Mouse (Mus musculus) neural tube, embryonic 15.5 days (tissue): ENCODE results near the gene Erich3. TPM values are rescaled to one million over a fixed set of nuclear protein-coding genes. Genes with fewer than 3 reads are reported as not detected.

ENCODE experiments used
- ATAC-seq: fragments of 200-750 bp; cut with Nextera tagmentation; 2 replicates; pipeline ENCODE4 v1.8.0; 2017; ENCODE audit warnings: mild to moderate bottlenecking, moderate TSS enrichment, moderate library complexity; ENCODE audit not compliant: low FRiP score
- H3K27ac ChIP-seq: fragments of 300-500 bp; sonication (generic); replicated peaks from 2 replicates; pipeline ENCODE4 v1.5.1; 2015; ENCODE audit warnings: mild to moderate bottlenecking, inconsistent platforms
- H3K27me3 ChIP-seq: fragments of 300-500 bp; sonication (generic); replicated peaks from 2 replicates; pipeline ENCODE4 v1.6.1; 2015; ENCODE audit warnings: inconsistent platforms
- H3K36me3 ChIP-seq: fragments of 300-500 bp; sonication (generic); 2 replicates; pipeline ENCODE4 v1.6.1; 2015; ENCODE audit warnings: inconsistent platforms
- H3K4me1 ChIP-seq: fragments of 300-500 bp; sonication (generic); 2 replicates; pipeline ENCODE4 v1.6.1; 2015; ENCODE audit warnings: inconsistent platforms
- H3K4me2 ChIP-seq: fragments of 300-500 bp; sonication (generic); 2 replicates; pipeline ENCODE4 v1.6.1; 2015; ENCODE audit warnings: inconsistent platforms, mild to moderate bottlenecking, moderate library complexity
- H3K4me3 ChIP-seq: fragments of 300-500 bp; sonication (generic); replicated peaks from 2 replicates; pipeline ENCODE4 v1.5.1; 2015; ENCODE audit warnings: mild to moderate bottlenecking, inconsistent platforms
- H3K9ac ChIP-seq: fragments of 300-500 bp; sonication (generic); replicated peaks from 2 replicates; pipeline ENCODE4 v1.6.1; 2015; ENCODE audit warnings: mild to moderate bottlenecking, inconsistent platforms
- H3K9me3 ChIP-seq: fragments of 300-500 bp; sonication (generic); replicated peaks from 2 replicates; pipeline ENCODE4 v1.6.1; 2016; ENCODE audit warnings: inconsistent platforms
- WGBS: fragments of 180-500 bp; shearing (Covaris S2); methylation state at CpG from one replicate; pipeline ENCODE4 v1.1.7; 2015; ENCODE audit warnings: mixed read lengths; 5-methylcytosine and 5-hydroxymethylcytosine counted together
- polyA plus RNA-seq: library from polyadenylated mRNA; unstranded; fragments of >200 nt; fragmentation: Nextera tagmentation; extraction: Ambion mirVana; gene quantifications from 2 replicates; pipeline ENCODE4 v1.2.1, GENCODE M21; 2015

Gene Erich3
- polyA plus RNA-seq, 1 experiment from 2014 or later = 1.9 TPM

DNA sequence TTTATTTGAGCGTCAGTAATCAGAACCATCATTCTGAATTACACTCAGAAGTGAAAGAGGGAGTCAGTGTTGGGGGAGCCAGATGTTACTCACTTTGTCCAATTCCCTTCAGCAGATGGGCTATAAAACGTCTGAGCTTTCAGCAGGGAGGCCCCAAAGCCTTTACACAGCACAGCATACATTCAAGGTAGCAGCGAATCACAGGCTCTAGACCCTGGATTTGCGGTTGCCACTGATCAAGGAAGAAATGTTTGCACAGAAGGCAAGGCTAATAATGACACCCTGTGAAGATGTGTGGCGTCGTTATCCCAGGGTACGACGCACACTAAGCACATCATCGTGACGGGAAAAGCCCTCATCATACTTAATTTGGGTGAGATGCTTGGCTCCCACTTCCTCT, 67.8 kb downstream of the Erich3 start:
- peak; percentile 68; the same call in 1 of the 2 replicates for ATAC-seq
- no peaks in the 10 kb centered on the region for H3K9me3 ChIP-seq
- no peak overlapping the region for H3K9ac ChIP-seq
- H3K4me2 ChIP-seq = no peak overlapping the region
- 44% methylated on average over 10 of the region's 10 CpGs for WGBS
- no peak overlapping the region for H3K27ac ChIP-seq
- H3K4me1 ChIP-seq = no peaks in the 10 kb centered on the region
- no peak overlapping the region for H3K4me3 ChIP-seq
- no peaks in the 10 kb centered on the region for H3K27me3 ChIP-seq
- no peaks in the 10 kb centered on the region for H3K36me3 ChIP-seq

DNA sequence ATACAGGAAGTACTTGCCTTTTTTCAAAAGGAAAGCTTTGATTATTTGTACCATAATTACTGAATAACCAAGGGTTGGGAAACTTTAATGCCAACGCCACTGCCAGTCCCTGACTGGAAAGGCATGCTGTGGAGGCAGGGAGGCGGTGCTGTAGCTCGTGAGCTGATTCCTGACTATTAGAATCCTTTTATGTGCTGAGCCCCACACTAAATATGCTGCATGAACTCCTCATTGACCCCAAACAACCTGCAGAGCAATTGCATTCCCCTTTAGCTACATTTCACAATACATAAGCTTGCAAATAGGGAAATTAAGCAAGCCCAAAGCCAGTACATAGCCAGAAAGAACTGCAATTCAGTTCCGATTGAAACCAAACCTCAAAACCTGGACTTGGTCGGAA, 77.8 kb downstream of the Erich3 start:
- H3K4me1 ChIP-seq = no peaks in the 10 kb centered on the region
- no peak overlapping the region for H3K27ac ChIP-seq
- H3K27me3 ChIP-seq = no peaks in the 10 kb centered on the region
- H3K9me3 ChIP-seq = no peaks in the 10 kb centered on the region
- no peak overlapping the region for H3K4me2 ChIP-seq
- ATAC-seq = no peak
- H3K4me3 ChIP-seq = no peak overlapping the region
- H3K36me3 ChIP-seq = no peaks in the 10 kb centered on the region
- WGBS = 53% methylated on average over 5 of the region's 5 CpGs
- no peak overlapping the region for H3K9ac ChIP-seq

DNA sequence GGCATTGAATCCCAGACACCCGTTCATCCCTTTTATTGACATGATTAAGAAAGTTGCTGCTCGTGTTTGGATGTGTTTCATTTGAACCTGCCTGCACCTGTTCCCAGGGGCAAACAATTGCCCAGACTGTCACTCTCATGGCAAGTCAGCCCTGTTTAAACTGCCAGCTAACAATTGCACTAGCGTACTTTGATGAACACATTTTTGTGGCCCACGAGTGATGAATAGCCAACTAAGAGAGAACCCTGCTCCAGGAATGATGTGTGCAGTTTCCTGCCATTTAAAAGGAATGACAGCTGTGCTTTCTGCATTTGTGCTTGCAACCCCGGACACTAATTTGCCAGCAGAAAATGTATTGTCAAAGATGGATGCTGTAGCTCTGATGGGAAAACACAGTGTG, 79.3 kb downstream of the Erich3 start:
- Histone ChIP-seq H3K27ac (no peak overlapping the region), H3K36me3 (no peaks in the 10 kb centered on the region), H3K9me3 (no peaks in the 10 kb centered on the region), H3K4me2 (no peak overlapping the region), H3K4me1 (no peaks in the 10 kb centered on the region), H3K4me3 (no peak overlapping the region), H3K27me3 (no peaks in the 10 kb centered on the region), H3K9ac (no peak overlapping the region)
- WGBS = 36% methylated on average over 5 of the region's 5 CpGs
- no peak for ATAC-seq

DNA sequence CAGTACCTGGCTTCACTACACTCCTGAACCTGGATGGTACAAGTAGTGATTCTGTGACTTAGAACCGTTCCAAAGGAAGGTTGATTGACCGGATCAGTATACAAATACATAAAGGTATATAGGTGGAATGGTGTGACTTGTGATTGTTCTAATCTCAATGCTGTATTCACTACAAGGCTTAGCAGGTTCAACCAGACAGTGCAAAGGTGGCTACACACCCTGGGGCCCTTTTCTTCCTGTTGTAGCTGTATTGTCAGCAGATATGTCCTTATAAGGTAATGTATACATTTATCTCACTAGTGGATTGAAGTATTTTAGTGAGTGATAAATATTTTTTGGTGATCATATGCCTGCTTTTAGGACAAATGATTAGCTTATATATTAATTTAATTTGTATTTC, 80.7 kb downstream of the Erich3 start:
- Histone ChIP-seq H3K4me1 (no peaks in the 10 kb centered on the region), H3K4me2 (no peak overlapping the region), H3K27me3 (no peaks in the 10 kb centered on the region), H3K36me3 (no peaks in the 10 kb centered on the region), H3K9me3 (no peaks in the 10 kb centered on the region), H3K27ac (no peak overlapping the region), H3K9ac (no peak overlapping the region), H3K4me3 (no peak overlapping the region)
- 96% methylated on average over 2 of the region's 2 CpGs for WGBS
- ATAC-seq = no peak

DNA sequence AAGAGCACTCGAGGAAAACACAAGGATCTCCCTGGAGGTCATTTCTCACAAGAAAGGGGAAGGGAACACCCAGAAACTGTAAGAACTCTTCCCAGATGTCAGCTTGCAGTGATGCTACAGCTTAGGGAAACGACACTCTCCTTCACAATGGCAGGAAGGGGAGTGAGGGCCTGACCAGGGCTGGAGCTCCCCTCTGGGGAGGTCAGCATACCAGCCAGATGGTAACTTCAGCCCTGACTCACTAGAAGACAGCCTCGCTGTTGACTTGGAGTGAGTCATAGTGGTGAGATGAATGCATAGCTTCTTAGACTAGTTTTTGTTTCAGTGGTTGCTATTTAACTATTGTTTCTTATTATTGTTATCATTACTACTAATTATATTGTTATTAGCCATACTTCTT, 90.8 kb downstream of the Erich3 start:
- Histone ChIP-seq H3K27ac (no peak overlapping the region), H3K4me3 (no peak overlapping the region), H3K4me1 (peaks cover 6% of the 10 kb centered on the region), H3K4me2 (no peak overlapping the region), H3K27me3 (no peaks in the 10 kb centered on the region), H3K9ac (no peak overlapping the region), H3K36me3 (no peaks in the 10 kb centered on the region), H3K9me3 (no peaks in the 10 kb centered on the region)
- WGBS = 59% methylated on average over 3 of the region's 3 CpGs
- ATAC-seq = no peak

DNA sequence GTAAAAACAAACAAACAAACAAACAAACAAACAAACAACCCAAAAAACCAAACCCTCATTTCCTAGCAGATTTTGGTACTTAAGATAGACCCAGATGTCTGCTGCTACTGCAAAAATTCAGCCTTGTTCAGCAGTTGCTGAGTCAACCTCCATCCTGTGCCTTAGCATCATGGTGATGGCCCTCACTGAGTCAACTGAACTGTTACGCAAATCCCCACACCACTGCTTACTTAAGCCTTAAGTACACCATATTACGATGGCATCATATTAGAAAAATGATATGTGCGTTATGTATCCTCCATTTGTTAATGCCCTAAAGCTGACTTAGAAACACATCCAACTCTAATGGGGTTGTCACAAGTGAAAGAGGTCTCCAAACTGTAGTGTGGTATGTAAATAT, 91.6 kb downstream of the Erich3 start:
- 97% methylated on average over 3 of the region's 3 CpGs for WGBS
- no peak for ATAC-seq
- Histone ChIP-seq H3K9ac (no peak overlapping the region), H3K4me1 (peaks cover 6% of the 10 kb centered on the region), H3K36me3 (no peaks in the 10 kb centered on the region), H3K4me2 (no peak overlapping the region), H3K4me3 (no peak overlapping the region), H3K9me3 (no peaks in the 10 kb centered on the region), H3K27me3 (no peaks in the 10 kb centered on the region), H3K27ac (no peak overlapping the region)

DNA sequence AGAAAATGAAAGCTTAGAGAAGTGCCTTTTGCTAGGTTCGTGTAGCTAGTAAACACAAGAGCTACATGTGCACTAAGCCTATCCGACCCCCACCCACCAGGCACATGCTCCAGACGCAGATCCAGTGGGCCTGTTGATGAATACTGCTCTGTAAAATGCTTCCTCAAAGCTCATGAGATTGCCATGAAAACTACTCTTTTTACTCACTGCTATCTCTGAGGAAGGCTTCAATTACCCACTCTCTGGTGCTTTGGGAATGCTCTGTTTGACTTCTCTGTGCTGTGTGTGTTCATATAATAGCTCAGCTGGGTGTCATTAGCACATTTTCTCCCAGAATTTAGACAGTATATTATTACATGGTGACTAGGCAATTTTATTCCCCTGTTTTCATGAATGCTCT, 94.4 kb downstream of the Erich3 start:
- Histone ChIP-seq H3K27me3 (no peaks in the 10 kb centered on the region), H3K4me2 (no peak overlapping the region), H3K4me1 (peaks cover 6% of the 10 kb centered on the region), H3K27ac (no peak overlapping the region), H3K4me3 (no peak overlapping the region), H3K9me3 (no peaks in the 10 kb centered on the region), H3K36me3 (no peaks in the 10 kb centered on the region), H3K9ac (no peak overlapping the region)
- 38% methylated on average over 3 of the region's 3 CpGs for WGBS
- peak; percentile 70 for ATAC-seq

DNA sequence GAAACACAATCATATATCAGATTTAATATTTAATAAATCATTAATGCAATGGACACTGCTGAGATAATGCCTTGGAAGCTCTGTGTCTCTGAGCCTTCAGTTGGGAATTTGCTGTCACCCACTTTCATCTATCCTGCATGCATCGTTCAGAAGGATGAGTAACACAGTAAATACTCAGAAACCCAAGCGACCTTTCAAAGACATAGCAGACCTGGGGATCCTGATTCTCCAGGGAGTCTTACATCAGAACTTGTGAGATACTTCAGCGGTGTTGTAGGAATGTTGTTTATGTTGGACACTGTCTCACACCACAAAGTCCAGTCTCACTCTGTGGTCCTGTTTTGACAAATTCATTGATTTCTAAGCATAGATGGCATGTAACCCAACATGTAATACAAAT, 97.4 kb downstream of the Erich3 start:
- no peak overlapping the region for H3K27ac ChIP-seq
- no peak overlapping the region for H3K4me3 ChIP-seq
- H3K9me3 ChIP-seq = no peaks in the 10 kb centered on the region
- no peaks in the 10 kb centered on the region for H3K36me3 ChIP-seq
- H3K27me3 ChIP-seq = no peaks in the 10 kb centered on the region
- WGBS = 79% methylated on average over 3 of the region's 3 CpGs
- no peak overlapping the region for H3K4me2 ChIP-seq
- peaks cover 6% of the 10 kb centered on the region for H3K4me1 ChIP-seq
- ATAC-seq = no peak
- no peak overlapping the region for H3K9ac ChIP-seq

DNA sequence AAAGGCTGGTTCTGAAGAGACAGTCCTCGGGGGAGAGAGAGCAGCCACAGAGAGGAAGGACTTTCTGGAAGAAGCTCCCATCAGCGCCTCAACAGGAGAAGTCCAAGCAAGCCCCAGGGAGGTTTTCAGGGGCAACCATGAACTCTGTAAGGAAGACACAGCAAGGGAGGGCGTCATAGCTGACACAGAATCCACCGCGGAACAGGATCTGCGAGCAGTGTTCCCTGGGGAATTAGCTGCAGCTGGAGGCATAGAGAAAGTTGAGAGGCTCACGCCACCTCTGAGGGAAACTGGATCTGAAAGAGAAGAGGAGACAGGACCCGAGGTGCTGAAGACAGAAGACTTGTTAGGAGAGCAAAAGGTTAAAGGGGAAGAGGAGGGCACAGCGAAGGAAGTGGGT, 99.7 kb downstream of the Erich3 start:
- no peak overlapping the region for H3K4me3 ChIP-seq
- H3K27ac ChIP-seq = no peak overlapping the region
- H3K27me3 ChIP-seq = no peaks in the 10 kb centered on the region
- no peak for ATAC-seq
- no peak overlapping the region for H3K9ac ChIP-seq
- no peaks in the 10 kb centered on the region for H3K36me3 ChIP-seq
- H3K4me1 ChIP-seq = no peaks in the 10 kb centered on the region
- 75% methylated on average over 9 of the region's 9 CpGs for WGBS
- H3K4me2 ChIP-seq = no peak overlapping the region
- no peaks in the 10 kb centered on the region for H3K9me3 ChIP-seq

DNA sequence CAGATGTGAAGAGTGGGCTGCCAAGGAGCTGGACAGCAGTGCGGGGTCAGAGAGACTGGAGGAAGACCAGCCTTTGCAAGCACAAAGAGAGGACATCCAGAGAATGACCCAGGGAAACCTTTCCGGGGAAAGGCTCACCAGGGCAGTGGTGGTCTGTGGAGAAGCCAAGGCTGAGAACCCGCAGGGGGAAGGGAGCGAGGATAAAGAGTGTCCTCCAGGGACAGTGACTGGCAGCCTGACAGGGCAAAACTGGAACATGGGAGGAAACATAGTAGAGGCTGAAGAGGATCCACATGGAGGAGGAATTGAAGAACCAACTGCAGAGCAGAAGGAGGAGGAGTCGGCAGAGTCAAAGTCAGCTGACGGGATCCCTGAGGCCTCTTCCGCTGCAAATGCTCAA, 100.5 kb downstream of the Erich3 start:
- H3K4me3 ChIP-seq = no peak overlapping the region
- H3K27me3 ChIP-seq = no peaks in the 10 kb centered on the region
- ATAC-seq = no peak
- H3K36me3 ChIP-seq = no peaks in the 10 kb centered on the region
- 82% methylated on average over 7 of the region's 7 CpGs for WGBS
- H3K4me1 ChIP-seq = no peaks in the 10 kb centered on the region
- H3K9ac ChIP-seq = no peak overlapping the region
- no peak overlapping the region for H3K4me2 ChIP-seq
- no peak overlapping the region for H3K27ac ChIP-seq
- H3K9me3 ChIP-seq = no peaks in the 10 kb centered on the region

DNA sequence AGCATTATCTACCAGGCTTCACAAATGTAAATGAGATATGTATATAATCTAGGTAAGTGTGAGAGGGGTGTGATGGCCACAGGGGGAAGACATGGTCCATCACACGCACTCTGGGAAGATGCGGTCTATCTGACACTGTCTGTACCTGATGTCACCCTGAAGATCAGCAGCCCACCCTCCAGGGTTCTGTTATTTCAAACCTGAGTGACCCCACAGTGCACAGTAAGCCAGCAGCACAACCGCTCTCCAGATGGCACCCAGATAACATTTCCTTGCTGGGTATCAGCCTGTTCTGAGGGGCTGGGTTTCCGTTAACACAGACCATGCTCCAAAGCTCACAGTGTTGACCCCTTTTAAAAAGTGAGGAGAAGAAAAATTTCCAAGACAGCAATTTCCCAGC, 102.7 kb downstream of the Erich3 start:
- no peak for ATAC-seq
- H3K9me3 ChIP-seq = no peaks in the 10 kb centered on the region
- H3K4me2 ChIP-seq = no peak overlapping the region
- no peaks in the 10 kb centered on the region for H3K27me3 ChIP-seq
- no peaks in the 10 kb centered on the region for H3K4me1 ChIP-seq
- no peaks in the 10 kb centered on the region for H3K36me3 ChIP-seq
- 95% methylated on average over 4 of the region's 4 CpGs for WGBS
- no peak overlapping the region for H3K9ac ChIP-seq
- no peak overlapping the region for H3K4me3 ChIP-seq
- no peak overlapping the region for H3K27ac ChIP-seq

DNA sequence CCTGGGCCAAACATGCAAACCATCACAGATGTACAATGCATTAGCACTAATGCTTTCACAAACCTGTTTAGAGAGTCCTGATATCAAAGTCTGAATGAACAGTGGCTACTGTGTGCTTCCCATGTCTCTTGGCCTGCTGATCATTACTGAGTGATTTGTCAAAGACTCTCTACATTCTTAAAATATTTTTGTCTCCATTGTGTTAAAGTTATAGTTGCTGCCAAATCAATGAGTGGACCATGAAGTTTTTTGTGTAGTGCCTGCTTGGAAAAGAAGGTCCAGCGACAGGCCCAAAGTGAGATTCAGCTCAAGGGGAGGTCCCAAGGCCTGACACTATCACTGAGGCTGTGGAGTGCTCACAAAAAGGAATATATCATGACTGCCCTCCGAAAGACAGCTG, 108.0 kb downstream of the Erich3 start:
- ATAC-seq = no peak
- H3K27me3 ChIP-seq = no peaks in the 10 kb centered on the region
- H3K36me3 ChIP-seq = no peaks in the 10 kb centered on the region
- no peaks in the 10 kb centered on the region for H3K4me1 ChIP-seq
- 88% methylated on average over 2 of the region's 2 CpGs for WGBS
- no peak overlapping the region for H3K4me3 ChIP-seq
- H3K4me2 ChIP-seq = no peak overlapping the region
- no peak overlapping the region for H3K9ac ChIP-seq
- no peak overlapping the region for H3K27ac ChIP-seq
- H3K9me3 ChIP-seq = no peaks in the 10 kb centered on the region
